Mouse (Mus musculus) lung, embryonic 15.5 days (tissue): ENCODE data around the gene Plekhs1. TPM values are rescaled to one million over a fixed set of nuclear protein-coding genes. Genes with fewer than 3 reads are reported as not detected.

Experiments used
- ATAC-seq: fragments of 200-750 bp; cut with Nextera tagmentation; 2 replicates; pipeline ENCODE4 v1.8.0; 2017; ENCODE audit warnings: moderate number of reproducible peaks, borderline replicate concordance; ENCODE audit not compliant: low FRiP score, low TSS enrichment; ENCODE audit errors: extremely low read depth
- H3K27ac ChIP-seq: fragments of 300-500 bp; sonication (generic); 2 replicates; pipeline ENCODE4 v1.5.1; 2015; ENCODE audit warnings: moderate library complexity, mild to moderate bottlenecking, inconsistent platforms
- H3K27me3 ChIP-seq: fragments of 300-500 bp; sonication (generic); 2 replicates; pipeline ENCODE4 v1.6.1; 2015; ENCODE audit warnings: inconsistent platforms
- H3K36me3 ChIP-seq: fragments of 300-500 bp; sonication (generic); 2 replicates; pipeline ENCODE4 v1.6.1; 2015; ENCODE audit warnings: inconsistent platforms
- H3K4me1 ChIP-seq: fragments of 300-500 bp; sonication (generic); 2 replicates; pipeline ENCODE4 v1.6.1; 2015; ENCODE audit warnings: inconsistent platforms
- H3K4me2 ChIP-seq: fragments of 300-500 bp; sonication (generic); 2 replicates; pipeline ENCODE4 v1.6.1; 2015; ENCODE audit warnings: inconsistent platforms, mild to moderate bottlenecking, moderate library complexity
- H3K4me3 ChIP-seq: fragments of 300-500 bp; sonication (generic); 2 replicates; pipeline ENCODE4 v1.5.1; 2015; ENCODE audit warnings: mild to moderate bottlenecking, inconsistent platforms
- H3K9ac ChIP-seq: fragments of 300-500 bp; sonication (generic); 2 replicates; pipeline ENCODE4 v1.6.1; 2015; ENCODE audit warnings: inconsistent platforms
- H3K9me3 ChIP-seq: fragments of 300-500 bp; sonication (generic); 2 replicates; pipeline ENCODE4 v1.6.1; 2016; ENCODE audit warnings: inconsistent platforms
- WGBS: fragments of 180-500 bp; shearing (Covaris S2); methylation state at CpG from one replicate; pipeline ENCODE4 v1.1.7; 2015; 5-methylcytosine and 5-hydroxymethylcytosine counted together
- polyA plus RNA-seq: library from polyadenylated mRNA; unstranded; fragments of >200 nt; fragmentation: Nextera tagmentation; extraction: Ambion mirVana; gene quantifications from 2 replicates; pipeline ENCODE4 v1.2.1, GENCODE M21; 2015

Gene Plekhs1
- polyA plus RNA-seq, 1 experiment from 2014 or later, result 0.60 TPM

DNA sequence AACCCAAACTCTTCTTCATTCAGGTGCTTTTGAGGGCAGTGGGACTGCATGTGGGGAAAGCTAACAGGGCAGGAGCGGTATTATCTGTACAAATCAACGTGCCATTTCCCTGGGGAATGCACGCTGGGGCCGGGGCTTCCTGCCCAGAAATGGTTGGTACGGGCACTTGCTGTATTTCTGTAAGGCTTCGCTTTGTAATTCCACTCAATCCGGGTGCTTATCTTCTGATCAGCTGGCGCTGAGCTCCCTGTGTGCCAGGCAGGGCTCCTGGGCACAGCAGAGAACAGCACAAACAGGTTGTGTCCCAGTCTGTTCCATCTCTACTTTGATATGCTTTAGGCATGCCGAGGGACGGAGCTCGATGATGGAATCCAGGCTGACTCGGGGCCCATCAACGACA lies 25.1 kb upstream of the Plekhs1 start:
- no peak overlapping the region for H3K9ac ChIP-seq
- no peak overlapping the region for H3K4me2 ChIP-seq
- H3K27ac ChIP-seq, result no peak overlapping the region
- peaks cover 27% of the 10 kb centered on the region for H3K36me3 ChIP-seq
- 81% methylated on average over 13 of the region's 13 CpGs for WGBS
- no peaks in the 10 kb centered on the region for H3K9me3 ChIP-seq
- no peaks in the 10 kb centered on the region for H3K4me1 ChIP-seq
- no peak overlapping the region for H3K4me3 ChIP-seq
- ATAC-seq, result no peak
- no peaks in the 10 kb centered on the region for H3K27me3 ChIP-seq

- H3K27ac ChIP-seq, result peak overlapping the region; percentile 25
- WGBS, result 58% methylated on average over 7 of the region's 7 CpGs
- ATAC-seq, result no peak
These were observed 22.9 kb upstream of the Plekhs1 start for GRCm38 (mm10) chr19:56438357-56439071.

GRCm38 (mm10) chr19:56439072-56439434 lies 22.4 kb upstream of the Plekhs1 start:
- Histone ChIP-seq H3K27ac (no peak overlapping the region), H3K4me2 (no peak overlapping the region), H3K4me1 (no peaks in the 10 kb centered on the region), H3K9ac (no peak overlapping the region), H3K36me3 (peaks cover 24% of the 10 kb centered on the region), H3K4me3 (no peak overlapping the region), H3K9me3 (no peaks in the 10 kb centered on the region), H3K27me3 (no peaks in the 10 kb centered on the region)
- no peak for ATAC-seq
- WGBS, result 46% methylated on average over 6 of the region's 6 CpGs

More at GRCm38 (mm10) chr19:56438357-56439071, 22.9 kb upstream of the Plekhs1 start:
- Histone ChIP-seq H3K9me3 (no peaks in the 10 kb centered on the region), H3K4me2 (no peak overlapping the region), H3K4me3 (no peak overlapping the region), H3K9ac (no peak overlapping the region), H3K4me1 (no peaks in the 10 kb centered on the region), H3K36me3 (peaks cover 27% of the 10 kb centered on the region), H3K27me3 (no peaks in the 10 kb centered on the region)

DNA sequence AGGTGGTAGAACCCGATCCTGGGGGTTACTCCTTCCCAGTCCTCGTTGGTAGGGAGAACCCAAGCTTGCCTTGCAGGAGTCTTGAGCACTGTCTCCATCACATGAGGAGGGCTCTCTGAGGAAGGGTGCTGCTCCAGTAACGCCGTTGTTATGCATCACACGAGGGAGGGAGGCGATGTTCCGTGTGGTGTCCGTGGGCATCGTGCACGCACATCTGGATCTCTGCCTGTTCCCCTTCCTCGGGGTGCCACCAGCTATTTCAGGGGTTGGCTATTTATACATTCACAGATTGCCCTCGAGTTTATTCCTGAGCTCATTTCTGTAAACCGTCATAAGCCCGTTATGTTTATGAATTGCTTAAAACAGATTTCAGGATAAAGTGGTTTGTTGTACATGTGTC lies 18.0 kb upstream of the Plekhs1 start:
- H3K36me3 ChIP-seq, result no peaks in the 10 kb centered on the region
- H3K9ac ChIP-seq, result no peak overlapping the region
- no peak overlapping the region for H3K4me3 ChIP-seq
- 61% methylated on average over 14 of the region's 14 CpGs for whole genome bisulfite sequencing
- H3K4me2 ChIP-seq, result no peak overlapping the region
- no peaks in the 10 kb centered on the region for H3K4me1 ChIP-seq
- no peak overlapping the region for H3K27ac ChIP-seq
- no peaks in the 10 kb centered on the region for H3K9me3 ChIP-seq
- no peak for ATAC-seq
- H3K27me3 ChIP-seq, result no peaks in the 10 kb centered on the region

DNA sequence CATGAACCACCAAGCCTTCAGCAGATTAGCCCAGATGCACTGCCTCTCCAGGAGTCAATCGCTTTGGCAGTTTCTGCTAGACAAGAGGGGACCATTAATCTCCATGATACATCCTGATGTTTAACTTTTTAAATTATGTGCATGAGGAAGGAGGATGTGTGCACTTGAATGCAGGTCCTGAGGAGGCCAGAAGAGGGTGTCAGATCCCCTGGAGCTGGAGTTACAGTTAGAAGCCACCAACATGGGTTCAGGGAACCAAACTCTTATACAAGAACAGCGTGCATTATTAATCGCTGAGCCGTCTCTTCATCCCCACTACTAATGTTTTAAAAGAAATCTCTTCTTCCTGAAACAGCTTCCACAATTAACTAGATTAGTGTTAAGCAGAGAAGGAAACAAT lies 12.7 kb upstream of the Plekhs1 start:
- no peak for ATAC-seq

GRCm38 (mm10) chr19:56449537-56449936 lies 11.9 kb upstream of the Plekhs1 start:
- no peak for ATAC-seq
- Histone ChIP-seq H3K36me3 (no peaks in the 10 kb centered on the region), H3K4me2 (no peak overlapping the region)

More for the DNA sequence above, 12.7 kb upstream of the Plekhs1 start:
- H3K36me3 ChIP-seq, result no peaks in the 10 kb centered on the region
- WGBS, result 89% methylated on average over 4 of the region's 4 CpGs
- no peaks in the 10 kb centered on the region for H3K27me3 ChIP-seq
- H3K4me3 ChIP-seq, result no peak overlapping the region
- no peaks in the 10 kb centered on the region for H3K9me3 ChIP-seq
- no peak overlapping the region for H3K9ac ChIP-seq
- no peaks in the 10 kb centered on the region for H3K4me1 ChIP-seq
- no peak overlapping the region for H3K4me2 ChIP-seq
- H3K27ac ChIP-seq, result no peak overlapping the region

GRCm38 (mm10) chr19:56450892-56451291 lies 10.5 kb upstream of the Plekhs1 start:
- Histone ChIP-seq H3K4me1 (no peaks in the 10 kb centered on the region), H3K9me3 (no peaks in the 10 kb centered on the region), H3K4me3 (no peak overlapping the region), H3K27me3 (no peaks in the 10 kb centered on the region), H3K36me3 (no peaks in the 10 kb centered on the region), H3K9ac (no peak overlapping the region), H3K27ac (no peak overlapping the region), H3K4me2 (no peak overlapping the region)
- no peak for ATAC-seq
- WGBS, result 69% methylated on average over 5 of the region's 5 CpGs

More at GRCm38 (mm10) chr19:56449537-56449936, 11.9 kb upstream of the Plekhs1 start:
- no peaks in the 10 kb centered on the region for H3K9me3 ChIP-seq
- no peak overlapping the region for H3K27ac ChIP-seq
- no peak overlapping the region for H3K9ac ChIP-seq
- H3K27me3 ChIP-seq, result no peaks in the 10 kb centered on the region
- no peak overlapping the region for H3K4me3 ChIP-seq
- no peaks in the 10 kb centered on the region for H3K4me1 ChIP-seq
- WGBS, result 83% methylated on average over 8 of the region's 8 CpGs

- no peaks in the 10 kb centered on the region for H3K36me3 ChIP-seq
- no peak overlapping the region for H3K9ac ChIP-seq
- H3K9me3 ChIP-seq, result no peaks in the 10 kb centered on the region
- H3K4me3 ChIP-seq, result no peak overlapping the region
- H3K4me2 ChIP-seq, result no peak overlapping the region
- H3K27ac ChIP-seq, result no peak overlapping the region
- WGBS, result 84% methylated on average over 4 of the region's 4 CpGs
- ATAC-seq, result no peak
- no peaks in the 10 kb centered on the region for H3K27me3 ChIP-seq
- no peaks in the 10 kb centered on the region for H3K4me1 ChIP-seq
These were observed 9.6 kb upstream of the Plekhs1 start for GRCm38 (mm10) chr19:56451867-56452266.

DNA sequence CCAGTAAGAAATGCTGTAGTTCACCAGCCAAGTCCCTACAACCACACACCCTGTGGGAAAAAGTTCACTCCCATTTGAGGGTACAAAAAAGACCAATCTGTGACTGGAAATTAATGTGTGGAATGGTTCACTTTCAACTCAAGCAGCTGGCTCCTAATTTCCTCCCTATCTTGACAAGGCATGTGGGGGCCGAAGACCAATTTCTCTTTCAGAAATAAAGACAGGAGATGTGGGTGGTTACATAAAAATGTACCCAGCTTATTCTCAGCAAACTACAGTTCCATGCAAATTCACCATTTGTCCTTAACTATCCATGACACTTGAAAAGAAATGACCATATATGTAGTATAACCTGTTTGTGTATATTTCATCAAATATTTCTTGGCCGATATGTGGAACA lies 9.0 kb upstream of the Plekhs1 start:
- Histone ChIP-seq H3K27ac (no peak overlapping the region), H3K27me3 (no peaks in the 10 kb centered on the region), H3K4me3 (no peak overlapping the region), H3K36me3 (no peaks in the 10 kb centered on the region), H3K9me3 (no peaks in the 10 kb centered on the region), H3K4me2 (no peak overlapping the region), H3K4me1 (0 out of 2 replicates have a peak, but pooled peaks cover 4% of the 10 kb centered on the region), H3K9ac (no peak overlapping the region)
- ATAC-seq, result no peak
- WGBS, result 77% methylated on average over 2 of the region's 2 CpGs

DNA sequence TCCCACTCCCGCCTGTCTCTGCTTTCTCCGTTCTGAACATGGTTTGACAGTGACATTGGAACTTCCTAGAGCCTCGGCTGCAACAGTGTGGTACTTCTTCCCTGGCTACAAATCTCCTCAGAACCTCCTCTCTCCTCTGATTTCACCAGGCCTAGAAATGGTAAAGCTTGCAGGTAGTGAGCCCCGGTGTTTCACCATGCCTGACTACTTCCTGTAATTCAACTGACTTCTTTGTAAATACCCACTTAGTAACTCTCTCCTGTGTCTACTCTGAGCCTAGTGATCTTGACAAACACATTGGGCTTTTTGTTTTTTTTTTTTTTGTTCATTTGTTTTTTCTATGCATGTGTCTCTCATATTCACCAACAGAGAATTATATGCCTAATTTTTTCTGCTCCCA lies 6.6 kb upstream of the Plekhs1 start:
- ATAC-seq, result no peak
- no peaks in the 10 kb centered on the region for H3K9me3 ChIP-seq
- H3K4me2 ChIP-seq, result no peak overlapping the region
- no peak overlapping the region for H3K27ac ChIP-seq
- H3K4me1 ChIP-seq, result 0 out of 2 replicates have a peak, but pooled peaks cover 8% of the 10 kb centered on the region
- H3K27me3 ChIP-seq, result no peaks in the 10 kb centered on the region
- WGBS, result 58% methylated on average over 4 of the region's 4 CpGs
- H3K9ac ChIP-seq, result no peak overlapping the region
- no peaks in the 10 kb centered on the region for H3K36me3 ChIP-seq
- no peak overlapping the region for H3K4me3 ChIP-seq

GRCm38 (mm10) chr19:56455369-56455768 lies 6.1 kb upstream of the Plekhs1 start:
- Histone ChIP-seq H3K9ac (no peak overlapping the region), H3K9me3 (no peaks in the 10 kb centered on the region), H3K27ac (no peak overlapping the region), H3K4me1 (0 out of 2 replicates have a peak, but pooled peaks cover 8% of the 10 kb centered on the region), H3K4me3 (no peak overlapping the region), H3K36me3 (no peaks in the 10 kb centered on the region), H3K4me2 (no peak overlapping the region), H3K27me3 (no peaks in the 10 kb centered on the region)
- ATAC-seq, result no peak
- 37% methylated on average over 2 of the region's 2 CpGs for WGBS

GRCm38 (mm10) chr19:56457569-56457968 lies 3.9 kb upstream of the Plekhs1 start:
- Histone ChIP-seq H3K9me3 (no peaks in the 10 kb centered on the region), H3K27me3 (no peaks in the 10 kb centered on the region), H3K9ac (no peak overlapping the region), H3K4me3 (no peak overlapping the region), H3K36me3 (no peaks in the 10 kb centered on the region), H3K4me1 (peaks cover 25% of the 10 kb centered on the region), H3K27ac (no peak overlapping the region), H3K4me2 (no peak overlapping the region)
- 69% methylated on average over 4 of the region's 4 CpGs for WGBS
- no peak for ATAC-seq
